Mouse (Mus musculus) duodenum, adult 2 months (tissue): ENCODE data around the gene Spata33. TPM values are rescaled to one million over a fixed set of nuclear protein-coding genes. Genes with fewer than 3 reads are reported as not detected.

ENCODE experiments used
- polyA plus RNA-seq: library from polyadenylated mRNA; depleted of rRNA; stranded (reverse); fragments of >200 nt; gene quantifications from 2 replicates; pipeline ENCODE4 v1.2.3, GENCODE M21; 2012; ENCODE audit warnings: low replicate concordance; rRNA removed

The Spata33 gene
- 0.11 and 0.25 TPM in 2 replicates for polyA plus RNA-seq

GRCm38 (mm10) chr8:123212321-123213117 is at the start of gene Spata33, which contains the start of gene Chmp1a:
TSS of gene Spata33 (plus strand) at chr8:123212832.
TSS of gene Chmp1a (minus strand) at chr8:123212763.

GRCm38 (mm10) chr8:123185566-123186409 is 26.8 kb upstream of the Spata33 start, which contains the start of gene Dpep1:
TSS of gene Dpep1 (plus strand) at chr8:123186242.

DNA sequence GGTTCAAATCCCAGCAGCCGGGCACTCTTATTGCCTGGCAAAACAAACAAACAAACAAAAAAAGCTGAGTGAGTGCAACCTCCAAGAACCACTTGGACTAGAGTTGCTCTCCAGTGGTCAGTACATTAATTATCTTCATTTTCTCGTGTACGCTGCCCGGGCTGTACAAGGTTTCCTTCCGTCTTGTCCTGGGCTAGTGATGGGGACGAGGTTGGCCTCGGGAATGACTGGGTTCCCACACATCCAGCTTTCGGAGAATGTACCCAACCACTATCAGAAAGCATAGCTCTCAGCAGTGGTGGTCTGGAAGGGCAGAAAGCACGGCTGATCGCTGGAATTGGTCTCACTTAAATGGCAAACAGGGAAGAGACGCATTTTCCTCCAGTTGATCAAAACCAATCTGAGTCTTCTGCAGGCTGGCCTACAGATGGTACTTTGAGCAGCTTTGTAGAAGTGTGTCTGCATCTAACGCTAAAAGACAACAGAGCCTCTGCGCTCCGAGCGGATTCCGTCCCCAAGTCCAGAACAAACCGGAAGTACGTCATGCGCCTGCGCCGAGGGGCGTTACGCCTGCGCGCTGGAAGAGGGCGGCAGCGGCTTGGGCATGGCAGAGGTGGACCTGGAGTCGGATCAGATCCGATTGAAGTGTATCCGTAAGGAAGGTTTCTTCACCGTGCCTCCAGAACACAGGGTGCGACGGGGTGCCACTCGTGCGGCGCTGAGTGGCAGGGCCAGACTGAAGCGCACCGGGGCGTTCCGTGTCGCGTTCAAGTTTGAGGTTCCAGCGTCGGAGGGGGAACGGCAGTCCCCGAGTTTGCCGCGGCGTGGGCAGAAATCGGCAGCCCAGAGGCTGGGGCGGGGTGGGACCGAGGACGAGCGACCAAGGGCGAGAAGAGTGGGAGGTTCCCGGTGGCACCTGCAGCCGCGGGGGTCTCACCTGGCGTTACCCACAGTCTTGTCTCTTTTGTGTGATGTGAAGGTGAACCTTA is 11.9 kb downstream of the Spata33 start, which contains the start of gene Cdk10:
Gene Cdk10, plus strand, starts transcription at position 565 of the 989 bp plus-strand sequence.

GRCm38 (mm10) chr8:123235520-123236497 is 23.2 kb downstream of the Spata33 start, which contains the start of gene Spata2l:
TSS of gene Spata2l (minus strand) at chr8:123236233.

DNA sequence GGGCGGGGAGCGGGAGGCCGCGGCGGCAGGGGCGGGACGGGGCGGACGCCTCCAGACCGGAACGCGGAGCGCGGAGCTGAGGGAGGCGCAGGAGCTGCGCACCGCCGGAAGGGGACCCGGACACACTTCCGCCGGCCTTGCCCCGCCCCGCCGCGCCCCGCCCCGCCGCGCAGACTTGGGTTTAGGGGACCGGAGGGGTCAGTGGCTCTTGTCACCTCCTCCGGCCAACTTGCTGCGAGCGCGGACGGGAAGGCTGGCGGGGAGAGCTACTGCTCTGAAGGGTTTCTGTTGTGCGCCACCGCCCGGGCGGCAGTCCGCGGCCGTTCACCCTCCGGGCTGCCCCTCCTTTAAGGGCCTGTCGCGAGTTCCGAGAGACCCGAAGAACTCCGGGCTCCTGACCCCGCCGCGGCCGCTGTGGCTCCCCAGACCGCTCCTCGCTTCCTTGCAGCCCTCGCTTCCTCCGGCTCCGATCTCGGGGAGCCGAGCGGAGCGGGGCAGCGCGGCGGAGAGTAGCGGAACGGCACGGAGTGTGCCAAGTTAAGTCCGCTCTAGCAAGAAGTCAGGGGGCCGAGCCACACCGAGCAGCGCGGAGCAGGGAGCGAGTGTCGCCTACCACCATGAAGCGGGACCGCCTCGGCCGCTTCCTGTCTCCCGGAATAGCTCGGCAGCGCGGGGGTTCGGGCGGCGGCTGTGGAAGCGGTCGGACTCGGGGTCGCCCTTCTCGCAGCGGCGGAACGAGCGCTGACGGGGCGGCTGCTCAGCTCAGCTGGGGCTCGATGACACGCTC is 41.7 kb downstream of the Spata33 start, which contains the start of the genes Zfp276 and Vps9d1:
Gene Zfp276, plus strand, starts transcription at position 97 of the 787 bp plus-strand sequence.
Gene Vps9d1, minus strand, starts transcription at position 250 of the 787 bp plus-strand sequence.

Other genes starting within 250 kb of the Spata33 start
- 34.4 and 43.1 TPM in 2 replicates for gene Ankrd11, start 170.6 kb upstream of the Spata33 start, polyA plus RNA-seq
- gene Spg7, start 149.9 kb upstream of the Spata33 start, polyA plus RNA-seq: 151 and 211 TPM in 2 replicates
- 1,912 and 2,891 TPM in 2 replicates for gene Rpl13, start 110.5 kb upstream of the Spata33 start, polyA plus RNA-seq
- 1.0 and 1.5 TPM in 2 replicates for gene Cpne7, start 95.5 kb upstream of the Spata33 start, polyA plus RNA-seq
- gene Sult5a1, start 54.5 kb upstream of the Spata33 start, polyA plus RNA-seq: 0.79 and 2.6 TPM in 2 replicates
- gene Dpep1, start 26.6 kb upstream of the Spata33 start, polyA plus RNA-seq: 120 and 652 TPM in 2 replicates
- 98.3 and 162 TPM in 2 replicates for gene Chmp1a, start 69 bp upstream of the Spata33 start, polyA plus RNA-seq
- gene Cdk10, start 12.0 kb downstream of the Spata33 start, polyA plus RNA-seq: 35.7 and 43.0 TPM in 2 replicates
- gene Spata2l, start 23.4 kb downstream of the Spata33 start, polyA plus RNA-seq: 8.9 and 20.0 TPM in 2 replicates
- 26.1 and 27.8 TPM in 2 replicates for gene Zfp276, start 41.4 kb downstream of the Spata33 start, polyA plus RNA-seq
- 77.9 and 100 TPM in 2 replicates for gene Vps9d1, start 41.5 kb downstream of the Spata33 start, polyA plus RNA-seq
- 19.5 and 32.4 TPM in 2 replicates for gene Fanca, start 105.7 kb downstream of the Spata33 start, polyA plus RNA-seq
- gene Spire2, start 119.9 kb downstream of the Spata33 start, polyA plus RNA-seq: 27.8 and 46.5 TPM in 2 replicates
- 99.9 and 118 TPM in 2 replicates for gene Tcf25, start 160.9 kb downstream of the Spata33 start, polyA plus RNA-seq
- not detected in 2 replicates for gene Mc1r, start 194.3 kb downstream of the Spata33 start, polyA plus RNA-seq
- 7.2 and 15.3 TPM in 2 replicates for gene Tubb3, start 198.6 kb downstream of the Spata33 start, polyA plus RNA-seq
- 17.8 and 24.0 TPM in 2 replicates for gene Def8, start 210.7 kb downstream of the Spata33 start, polyA plus RNA-seq